Mouse (Mus musculus) testis, adult 2 months (tissue): ENCODE data around the gene Tmem87b.

ENCODE experiments used
- CTCF ChIP-seq: fragments of 200-500 bp; IDR thresholded peaks from 2 replicates; pipeline ENCODE4 v1.5.1; 2012; ENCODE audit warnings: low read depth, mild to moderate bottlenecking, inconsistent platforms, low read length, moderate library complexity; ENCODE audit not compliant: control insufficient read depth, insufficient read depth, insufficient replicate concordance
- POLR2A ChIP-seq: fragments of 200-500 bp; IDR thresholded peaks from 2 replicates; pipeline ENCODE4 v1.6.1; 2012; ENCODE audit warnings: low read depth, mild to moderate bottlenecking, inconsistent platforms, low read length, moderate library complexity; ENCODE audit not compliant: control insufficient read depth

DNA sequence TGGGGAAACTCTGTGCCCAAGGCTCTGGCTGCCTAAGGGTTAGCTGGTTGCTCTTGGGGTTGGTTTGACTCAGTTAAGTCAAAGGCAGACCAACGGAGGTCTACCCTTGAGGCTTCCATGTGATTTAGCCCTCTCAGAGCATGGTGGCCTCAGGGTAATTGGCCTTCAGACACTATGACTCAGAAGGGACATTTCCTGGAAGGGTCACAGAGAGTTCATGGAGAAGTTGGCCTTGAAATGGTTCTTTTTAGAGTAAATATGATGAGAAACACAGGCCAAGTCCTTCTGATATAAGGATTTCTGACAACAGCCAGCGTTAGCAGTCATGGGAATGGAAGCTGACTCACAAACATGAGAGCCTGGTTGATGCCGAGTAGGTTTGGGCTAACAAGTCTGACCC, 85.7 kb downstream of the Tmem87b start:
- TF ChIP-seq CTCF = no peak
- TF ChIP-seq POLR2A = no peak
